Mouse (Mus musculus) layer of hippocampus, adult 2 months (tissue): ENCODE measurements at regions not wholly inside any gene's neighbourhood (a gene's known extent, or its start where the extent isn't known, plus 50 kb on each side); places are given as distances from the start of the nearest gene placed in this dataset.
"Not testable (repeated sequence)": the region's sequence is repeated elsewhere in the genome, so short reads cannot be mapped to it uniquely, and the experiment has no call there.

Source experiments
- DNase-seq, 2 experiments: peaks; one replicate each; pipeline ENCODE4 v3.0.0; 2022; ENCODE audit warnings: low spot score in 2 of 2
- H3K27ac ChIP-seq: fragments of 200-600 bp; 2 replicates; pipeline ENCODE4 v1.8.1; 2022
- H3K4me3 ChIP-seq: fragments of 200-600 bp; 2 replicates; pipeline ENCODE4 v1.8.1; 2022; ENCODE audit warnings: mild to moderate bottlenecking
- CTCF ChIP-seq: fragments of 200-600 bp; conservative IDR thresholded peaks from 2 replicates; pipeline ENCODE4 v1.8.1; 2022; ENCODE audit warnings: antibody characterized with exemption, mild to moderate bottlenecking, moderate library complexity

- Histone ChIP-seq H3K27ac (peak overlapping the region; percentile 33; the same call in 1 of the 2 replicates), H3K4me3 (no peak overlapping the region)
- no peak for TF ChIP-seq CTCF
- no peak for DNase-seq
These were observed 161.0 kb upstream of the Peli2 start for GRCm38 (mm10) chr14:47959366-47960280.

GRCm38 (mm10) chr14:47964806-47965205 lies 155.8 kb upstream of the Peli2 start:
- H3K27ac ChIP-seq, DNase-seq, H3K4me3 ChIP-seq: not testable (repeated sequence)

GRCm38 (mm10) chr14:47969871-47970270 lies 150.8 kb upstream of the Peli2 start:
- no peak for TF ChIP-seq CTCF
- DNase-seq: no peak
- Histone ChIP-seq H3K27ac (no peak overlapping the region), H3K4me3 (no peak overlapping the region)

GRCm38 (mm10) chr14:47973161-47973560 lies 147.5 kb upstream of the Peli2 start:
- H3K27ac ChIP-seq, DNase-seq, H3K4me3 ChIP-seq: not testable (repeated sequence)

- no peak for DNase-seq
- Histone ChIP-seq H3K27ac (no peak overlapping the region), H3K4me3 (no peak overlapping the region)
- TF ChIP-seq CTCF: no peak
These were observed 137.5 kb upstream of the Peli2 start for GRCm38 (mm10) chr14:47982993-47983740.

GRCm38 (mm10) chr14:47986483-47986882 lies 134.1 kb upstream of the Peli2 start:
- Histone ChIP-seq H3K27ac (no peak overlapping the region), H3K4me3 (no peak overlapping the region)
- no peak for DNase-seq
- TF ChIP-seq CTCF: no peak

- Histone ChIP-seq H3K27ac (no peak overlapping the region), H3K4me3 (no peak overlapping the region)
- TF ChIP-seq CTCF: no peak
- no peak for DNase-seq
These were observed 133.7 kb upstream of the Peli2 start for GRCm38 (mm10) chr14:47986941-47987340.

- no peak for DNase-seq
- Histone ChIP-seq H3K27ac (0 out of 2 replicates have a peak overlapping the region, but pooled peaks have one; percentile 7), H3K4me3 (no peak overlapping the region)
- TF ChIP-seq CTCF: peak; percentile 55
These were observed 133.1 kb upstream of the Peli2 start for GRCm38 (mm10) chr14:47987392-47988075.

GRCm38 (mm10) chr14:47988131-47988530 lies 132.5 kb upstream of the Peli2 start:
- H3K27ac ChIP-seq: no peak overlapping the region
- no peak for TF ChIP-seq CTCF
- no peak for DNase-seq
- H3K4me3 ChIP-seq: no peak overlapping the region

- H3K27ac ChIP-seq: no peak overlapping the region
- TF ChIP-seq CTCF: no peak
- no peak overlapping the region for H3K4me3 ChIP-seq
- DNase-seq: no peak
These were observed 131.3 kb upstream of the Peli2 start for GRCm38 (mm10) chr14:47989315-47989714.

GRCm38 (mm10) chr14:47990716-47991115 lies 129.9 kb upstream of the Peli2 start:
- TF ChIP-seq CTCF: no peak
- no peak for DNase-seq
- no peak overlapping the region for H3K27ac ChIP-seq
- no peak overlapping the region for H3K4me3 ChIP-seq

- Histone ChIP-seq H3K27ac (no peak overlapping the region), H3K4me3 (no peak overlapping the region)
- DNase-seq: no peak
- no peak for TF ChIP-seq CTCF
These were observed 129.1 kb upstream of the Peli2 start for GRCm38 (mm10) chr14:47991546-47991945.

- no peak for TF ChIP-seq CTCF
- Histone ChIP-seq H3K27ac (no peak overlapping the region), H3K4me3 (no peak overlapping the region)
- no peak for DNase-seq
These were observed 128.5 kb upstream of the Peli2 start for GRCm38 (mm10) chr14:47992091-47992490.
